Mouse (Mus musculus) CD4-positive helper T cell, adult 2 months (primary cell): ENCODE measurements around the gene Tex22.

Experiments used
- DNase-seq: peaks from one replicate; pipeline ENCODE4 v3.0.0-alpha.2; 2012; ENCODE audit warnings: low read depth, missing footprints, low spot score

Gene Tex22

DNA sequence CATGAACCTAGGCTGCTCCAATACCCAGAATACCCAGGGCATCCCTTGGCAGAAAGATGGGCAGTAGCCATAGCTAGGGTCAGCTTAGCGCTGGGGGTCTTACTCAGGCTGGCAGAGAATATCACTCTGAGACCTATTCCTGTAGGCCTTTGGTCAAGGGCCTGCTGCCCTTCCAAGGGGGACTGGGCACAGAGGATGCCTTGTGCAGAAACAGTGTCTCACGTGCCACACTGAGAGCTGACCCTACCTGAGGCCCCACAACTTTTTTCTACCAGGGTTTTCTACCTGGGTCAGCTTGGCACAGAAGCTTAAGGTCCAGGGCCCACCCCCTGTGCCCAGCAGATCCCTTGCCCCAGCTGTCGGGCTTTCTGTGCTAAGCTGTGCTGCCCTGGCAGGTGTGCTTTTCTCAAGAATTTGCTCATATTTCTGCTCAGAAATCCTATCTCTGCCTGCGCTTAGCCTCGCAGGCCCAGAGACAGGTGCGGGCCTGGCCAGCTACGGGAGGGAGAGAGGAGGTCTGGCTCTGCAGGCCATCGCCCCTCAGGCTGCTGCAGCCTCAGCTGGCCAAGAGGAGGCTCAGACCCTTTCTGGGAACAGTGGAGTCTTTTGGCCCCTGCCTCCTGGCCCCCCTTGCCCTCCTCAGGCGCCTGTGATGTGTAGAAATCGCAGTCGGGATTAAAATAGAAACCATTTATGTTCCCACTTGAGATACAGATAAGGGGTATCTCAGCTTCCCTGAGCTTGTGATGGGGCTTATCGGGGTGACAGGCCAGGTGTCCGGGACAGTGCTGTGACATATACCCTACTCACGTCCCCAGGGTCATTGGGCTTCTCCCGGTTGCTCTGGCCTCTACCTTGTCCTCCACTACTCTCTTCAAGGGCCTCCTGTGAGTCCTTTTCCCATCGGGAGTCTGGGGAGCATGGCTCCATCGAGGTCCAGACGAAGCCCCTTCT is 63.2 kb downstream of the Tex22 start:
- no peak for DNase-seq

DNA sequence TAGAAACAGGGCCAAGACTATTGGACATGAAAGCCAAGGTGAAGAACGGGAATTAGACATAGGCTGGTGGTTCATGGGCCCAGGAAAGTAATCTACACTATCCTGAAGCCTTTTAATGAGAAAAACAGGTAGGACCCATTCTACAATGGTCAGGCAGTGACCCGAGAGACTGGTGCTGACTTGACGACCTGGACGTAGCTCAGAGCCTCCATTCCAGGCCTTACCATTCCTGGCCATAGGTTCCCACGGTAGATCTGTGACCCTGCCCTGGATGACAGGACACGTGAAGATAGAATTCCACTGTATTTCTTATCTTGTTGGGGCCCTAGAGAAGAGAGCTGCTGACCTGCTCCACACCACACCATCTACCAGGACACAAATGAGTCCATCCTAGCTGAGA is 64.0 kb downstream of the Tex22 start:
- no peak for DNase-seq
